Mouse (Mus musculus) CH12.LX (cell line): ENCODE results near the gene Ppp4r3b. TPM values are rescaled to one million over a fixed set of nuclear protein-coding genes. Genes with fewer than 3 reads are reported as not detected.

Experiments used
- DNase-seq: peaks from one replicate; pipeline ENCODE4 v3.0.0-alpha.2; 2013; ENCODE audit errors: extremely low read depth
- H3K27ac ChIP-seq: 2 replicates; pipeline ENCODE4 v1.5.1; 2012; ENCODE audit warnings: low read depth, mild to moderate bottlenecking, control low read depth, moderate library complexity; ENCODE audit not compliant: insufficient read depth
- H3K27me3 ChIP-seq: replicated peaks from 2 replicates; pipeline ENCODE3; 2012; ENCODE audit warnings: inconsistent platforms
- H3K36me3 ChIP-seq, 2 experiments: replicated peaks in 1 of 2; 2 replicates each; pipeline versions ENCODE3 to v1.6.1; 2012; ENCODE audit warnings: inconsistent platforms in 1 of 2, low read length in 1 of 2, mild to moderate bottlenecking in 1 of 2, mixed read lengths in 1 of 2, moderate library complexity in 1 of 2; ENCODE audit not compliant: control insufficient read depth in 1 of 2, insufficient read depth in 1 of 2
- H3K4me1 ChIP-seq, 2 experiments: 2 replicates each; pipeline ENCODE4 v1.6.1; 2012; ENCODE audit warnings: inconsistent platforms in 1 of 2, moderate library complexity in 1 of 2; ENCODE audit not compliant: insufficient read depth in 2 of 2, control insufficient read depth in 1 of 2
- H3K4me2 ChIP-seq: 2 replicates; pipeline ENCODE4 v1.6.1; 2012; ENCODE audit warnings: low read depth, mild to moderate bottlenecking, control low read depth; ENCODE audit not compliant: poor library complexity, insufficient read depth, severe bottlenecking
- H3K4me3 ChIP-seq, 3 experiments: fragments of 150-350 bp in 1 of 3; sonication (generic) in 1 of 3; replicated peaks in 1 of 3; 2 replicates each; pipeline versions ENCODE3 to v1.5.1; 2011 to 2012; ENCODE audit warnings: low read depth in 2 of 3, low read length in 2 of 3, mild to moderate bottlenecking in 2 of 3, moderate library complexity in 2 of 3, control low read depth in 1 of 3, improper control_type of control experiment in 1 of 3, inconsistent platforms in 1 of 3, mixed read lengths in 1 of 3; ENCODE audit not compliant: poor library complexity in 1 of 3
- H3K79me2 ChIP-seq: replicated peaks from 2 replicates; pipeline ENCODE4 v1.6.1; 2012; ENCODE audit warnings: mild to moderate bottlenecking, moderate library complexity; ENCODE audit not compliant: control insufficient read depth, poor library complexity, insufficient read depth, severe bottlenecking; ENCODE audit errors: extremely low read depth
- H3K9ac ChIP-seq: 2 replicates; pipeline ENCODE4 v1.6.1; 2012; ENCODE audit warnings: low read depth, mild to moderate bottlenecking, control low read depth, moderate library complexity; ENCODE audit not compliant: insufficient read depth
- H3K9me3 ChIP-seq: replicated peaks from 2 replicates; pipeline ENCODE3; 2012; ENCODE audit warnings: low read length, inconsistent platforms, mixed read lengths
- BHLHE40 ChIP-seq: IDR thresholded peaks from 2 replicates; pipeline ENCODE4 v1.6.1; 2011; ENCODE audit warnings: mild to moderate bottlenecking, low read depth, low read length, improper control_type of control experiment
- CHD1 ChIP-seq: IDR thresholded peaks from 2 replicates; pipeline ENCODE4 v1.6.1; 2012; ENCODE audit warnings: low read depth, low read length, improper control_type of control experiment, inconsistent platforms
- CHD2 ChIP-seq: IDR thresholded peaks from 2 replicates; pipeline ENCODE4 v1.6.1; 2011; ENCODE audit warnings: low read length, improper control_type of control experiment
- CTCF ChIP-seq, 2 experiments: IDR thresholded peaks in 1 of 2; conservative IDR thresholded peaks in 1 of 2; 2 replicates each; pipeline ENCODE4 v1.5.1; 2011 to 2012; ENCODE audit warnings: low read depth in 2 of 2, low read length in 2 of 2, improper control_type of control experiment in 1 of 2, inconsistent platforms in 1 of 2, mild to moderate bottlenecking in 1 of 2, moderate library complexity in 1 of 2
- E2F4 ChIP-seq: IDR thresholded peaks from 2 replicates; pipeline ENCODE4 v1.6.1; 2011; ENCODE audit warnings: low read depth, low read length, improper control_type of control experiment; ENCODE audit not compliant: insufficient replicate concordance
- EP300 ChIP-seq: IDR thresholded peaks from 2 replicates; pipeline ENCODE4 v1.6.1; 2011; ENCODE audit warnings: low read length, improper control_type of control experiment
- HCFC1 ChIP-seq: IDR thresholded peaks from 2 replicates; pipeline ENCODE4 v1.6.1; 2012; ENCODE audit warnings: low read depth, mild to moderate bottlenecking, inconsistent platforms, low read length, improper control_type of control experiment
- IRF4 ChIP-seq: IDR thresholded peaks from 2 replicates; pipeline ENCODE4 v1.6.1; 2014; ENCODE audit warnings: low read depth, mild to moderate bottlenecking, inconsistent platforms, low read length, improper control_type of control experiment
- KAT2A ChIP-seq: IDR thresholded peaks from 2 replicates; pipeline ENCODE4 v1.6.1; 2012; ENCODE audit warnings: low read length, improper control_type of control experiment, inconsistent platforms; ENCODE audit not compliant: insufficient replicate concordance
- MAFK ChIP-seq: IDR thresholded peaks from 2 replicates; pipeline ENCODE4 v1.6.1; 2011; ENCODE audit warnings: low read length, improper control_type of control experiment; ENCODE audit not compliant: insufficient replicate concordance
- MAX ChIP-seq: IDR thresholded peaks from 2 replicates; pipeline ENCODE4 v1.6.1; 2011; ENCODE audit warnings: low read length, improper control_type of control experiment
- MEF2A ChIP-seq: IDR thresholded peaks from 2 replicates; pipeline ENCODE4 v1.6.1; 2014; ENCODE audit warnings: low read depth, mild to moderate bottlenecking, inconsistent platforms, low read length, improper control_type of control experiment, borderline replicate concordance
- MXI1 ChIP-seq: IDR thresholded peaks from 2 replicates; pipeline ENCODE4 v1.6.1; 2011; ENCODE audit warnings: mild to moderate bottlenecking, low read depth, low read length, improper control_type of control experiment
- MYC ChIP-seq: IDR thresholded peaks from 2 replicates; pipeline ENCODE4 v1.6.1; 2011; ENCODE audit warnings: low read depth, mild to moderate bottlenecking, improper control_type of control experiment, low read length
- NELFE ChIP-seq: IDR thresholded peaks from 2 replicates; pipeline ENCODE4 v1.6.1; 2011; ENCODE audit warnings: low read depth, low read length, improper control_type of control experiment
- NRF1 ChIP-seq: IDR thresholded peaks from 2 replicates; pipeline ENCODE4 v1.6.1; 2014; ENCODE audit warnings: low read depth, mild to moderate bottlenecking, inconsistent platforms, low read length, improper control_type of control experiment, moderate library complexity
- PAX5 ChIP-seq: IDR thresholded peaks from 2 replicates; pipeline ENCODE4 v1.6.1; 2012; ENCODE audit warnings: low read length, inconsistent platforms, mixed read lengths
- RAD21 ChIP-seq: IDR thresholded peaks from 2 replicates; pipeline ENCODE4 v1.6.1; 2011; ENCODE audit warnings: low read depth, mild to moderate bottlenecking, low read length, improper control_type of control experiment, moderate library complexity
- ZC3H11A ChIP-seq: IDR thresholded peaks from 2 replicates; pipeline ENCODE4 v1.6.1; 2012; ENCODE audit warnings: low read depth, mild to moderate bottlenecking, inconsistent platforms, low read length, improper control_type of control experiment
- ZKSCAN1 ChIP-seq: IDR thresholded peaks from 2 replicates; pipeline ENCODE4 v1.6.1; 2012; ENCODE audit warnings: low read depth, inconsistent platforms, low read length, improper control_type of control experiment, borderline replicate concordance
- ZNF384 ChIP-seq: IDR thresholded peaks from 2 replicates; pipeline ENCODE4 v1.6.1; 2012; ENCODE audit warnings: low read depth, low read length, improper control_type of control experiment, inconsistent platforms
- dilution Hi-C: fragments of 300-500 bp; cut with MboI; formaldehyde crosslinking; loops from 2 replicates; pipeline ENCODE4 v1.14.3; 2020; ENCODE audit warnings: low sequenced_read_pairs; ENCODE audit not compliant: extremely low pct_unique_long_range_greater_than_20kb, extremely low pct_ligation_motif_present
- in situ Hi-C: fragments of 300-500 bp; cut with MboI; formaldehyde crosslinking; loops from 3 replicates; pipeline ENCODE4 v1.14.3; 2019; ENCODE audit warnings: low sequenced_read_pairs, low pct_ligation_motif_present, low pct_unique_long_range_greater_than_20kb, mixed read lengths
- polyA plus RNA-seq: library from polyadenylated mRNA; unstranded; fragments of >175 nt; gene quantifications from 2 replicates; pipeline ENCODE4 v1.2.1, GENCODE M21; 2012; ENCODE audit warnings: low read depth; ENCODE audit not compliant: insufficient read length
- total RNA-seq, 2 experiments: library from RNA; depleted of rRNA; stranded (reverse); fragments of 300-350 nt in 1 of 2; fragments of >200 nt in 1 of 2; gene quantifications; 2 replicates each; pipeline ENCODE4 v1.2.3; 2012 to 2014

The Ppp4r3b gene
- total and polyA plus RNA-seq, 3 experiments: 95.5 to 127 (median 116) TPM

DNA sequence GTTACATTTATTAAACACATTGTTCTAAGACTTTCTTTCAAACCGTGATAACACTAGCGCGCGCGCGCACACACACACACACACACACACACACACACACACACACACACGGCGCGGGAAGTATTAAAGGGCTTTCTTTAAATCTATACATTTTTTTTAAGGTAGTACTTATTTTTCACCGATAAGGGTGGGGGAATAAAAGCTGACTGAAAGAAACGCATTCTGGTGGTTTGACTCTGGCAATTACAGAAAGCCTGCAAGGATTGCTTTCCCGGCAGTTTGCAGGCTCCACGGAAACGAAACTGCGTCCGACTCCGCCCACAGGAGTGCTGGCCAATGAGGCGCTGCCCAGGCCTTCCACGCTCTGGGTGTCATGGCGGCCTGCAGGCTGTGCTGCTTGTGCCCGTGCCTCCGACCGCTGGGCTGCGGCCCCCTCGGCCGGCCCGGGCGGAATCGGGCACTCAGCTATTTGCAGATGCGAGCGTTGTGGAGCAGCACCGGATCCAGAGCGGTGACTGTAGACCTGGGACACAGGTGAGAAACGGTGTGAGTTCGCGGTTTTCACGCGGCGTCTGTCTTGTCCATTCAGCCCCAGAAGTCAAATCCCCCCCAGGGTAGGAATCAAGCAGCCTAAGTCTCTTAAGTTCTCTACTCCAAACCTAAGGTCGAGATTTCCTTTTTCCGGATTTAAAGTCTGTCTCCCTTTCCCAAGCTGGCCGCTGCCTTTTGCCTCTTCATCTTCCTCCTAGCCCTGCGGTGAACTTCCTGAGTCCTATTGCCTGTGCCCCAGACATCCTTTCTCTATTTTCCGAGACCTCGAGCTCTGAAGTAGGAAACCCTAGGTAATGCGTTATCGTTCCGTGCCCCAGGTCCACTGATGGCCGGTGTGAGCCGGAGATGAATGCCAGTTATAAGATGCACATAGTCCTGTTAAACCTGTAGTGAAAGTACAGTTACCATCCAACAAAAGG lies 42.0 kb upstream of the Ppp4r3b start, which contains the start of gene Pnpt1 (continued):
- TF ChIP-seq MAX (peak; percentile 44; the same call in 1 of the 2 replicates), ZKSCAN1 (no peak), E2F4 (peak; percentile 83; the same call in 1 of the 2 replicates), MXI1 (peak; percentile 83; the same call in 1 of the 2 replicates), PAX5 (no peak), MEF2A (no peak), CHD1 (no peak; the same call in 1 of the 2 replicates), KAT2A (no peak), NELFE (peak; percentile 89)

DNA sequence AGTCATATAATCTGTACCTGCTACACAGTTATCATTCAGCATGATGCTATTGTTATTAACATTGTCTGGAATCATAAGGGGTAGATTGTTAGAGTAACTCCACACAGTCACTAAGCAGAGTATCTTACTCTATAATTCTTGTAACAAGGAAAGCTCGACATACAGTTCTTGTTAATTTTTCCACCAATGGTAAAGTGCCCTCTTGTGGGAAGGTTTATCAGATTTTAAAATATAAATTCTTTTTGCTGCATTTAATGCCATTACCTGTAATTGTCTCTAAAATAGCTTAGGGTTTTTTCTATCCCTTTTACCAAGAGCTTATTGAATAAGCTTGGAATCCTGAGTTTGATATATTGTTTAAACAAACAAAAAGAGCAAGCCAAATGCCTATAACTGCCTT lies 32.0 kb upstream of the Ppp4r3b start:
- Histone ChIP-seq H3K36me3 (peaks cover 34 to 87% of the 10 kb centered on the region in 2 experiments), H3K4me3 (no peak overlapping the region), H3K4me2 (no peak overlapping the region), H3K4me1 (no peaks in the 10 kb centered on the region), H3K27ac (no peak overlapping the region), H3K79me2 (peaks cover 6% of the 10 kb centered on the region; the same call in 1 of the 2 replicates), H3K9me3 (no peaks in the 10 kb centered on the region), H3K9ac (no peak overlapping the region), H3K27me3 (no peaks in the 10 kb centered on the region)
- in situ Hi-C loops (no loop called here), dilution Hi-C loops (no loop called here)
- TF ChIP-seq RAD21 (no peak), CTCF (conservative IDR thresholded peaks at IDR 0.05 in 1 of 2, IDR thresholded peaks at IDR 0.05 in 1 of 2; ENCODE audit: low read depth in 2 of 2, low read length in 2 of 2) (peak in 1 of 2 experiments; percentile 13; a peak in 1 of 4 replicates)
- DNase-seq: no peak

DNA sequence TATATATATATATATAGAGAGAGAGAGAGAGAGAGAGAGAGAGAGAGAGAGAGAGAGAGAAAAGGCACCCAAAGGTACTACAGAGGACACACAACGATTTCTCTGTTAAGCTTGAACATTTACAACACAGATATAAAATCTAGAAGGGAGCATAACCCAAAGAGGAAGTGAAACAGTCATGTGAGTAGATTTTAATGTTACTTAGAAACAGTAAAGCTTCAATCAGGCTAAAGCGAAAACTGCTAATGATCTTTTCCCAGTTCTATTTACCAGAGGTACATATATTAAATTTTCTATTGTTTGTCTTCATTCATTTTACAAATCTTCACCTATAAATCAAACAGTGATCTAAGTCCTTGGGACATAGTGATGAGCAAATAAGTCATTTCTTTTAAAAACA lies 23.8 kb upstream of the Ppp4r3b start:
- H3K9ac ChIP-seq: no peak overlapping the region
- no peak overlapping the region for H3K27ac ChIP-seq
- peaks cover 41 to 82% of the 10 kb centered on the region in 2 experiments for H3K36me3 ChIP-seq
- TF ChIP-seq HCFC1 (no peak), MAFK (no peak), NRF1 (no peak), EP300 (peak; percentile 81), MYC (0 out of 2 replicates have a peak, but pooled peaks have one; percentile 21), ZNF384 (peak; percentile 32; the same call in 1 of the 2 replicates), IRF4 (peak; percentile 85), ZC3H11A (no peak), BHLHE40 (peak; percentile 91), MAX (no peak), CHD2 (no peak)
- dilution Hi-C loops (no loop called here), in situ Hi-C loops (no loop called here)
- no peak overlapping the region for H3K4me2 ChIP-seq
- H3K27me3 ChIP-seq: no peaks in the 10 kb centered on the region
- H3K9me3 ChIP-seq: no peaks in the 10 kb centered on the region
- H3K4me3 ChIP-seq: no peak overlapping the region
- peaks cover 0 to 34% of the 10 kb centered on the region in 2 experiments; a peak in 2 of 4 replicates for H3K4me1 ChIP-seq
- DNase-seq: peak; percentile 34
- H3K79me2 ChIP-seq: peaks cover 6% of the 10 kb centered on the region; the same call in 1 of the 2 replicates
